Mouse (Mus musculus): ENCODE data around the gene Acp7.
"Not testable (repeated sequence)": the region's sequence is repeated elsewhere in the genome, so short reads cannot be mapped to it uniquely, and the experiment has no call there.

The Acp7 gene

DNA sequence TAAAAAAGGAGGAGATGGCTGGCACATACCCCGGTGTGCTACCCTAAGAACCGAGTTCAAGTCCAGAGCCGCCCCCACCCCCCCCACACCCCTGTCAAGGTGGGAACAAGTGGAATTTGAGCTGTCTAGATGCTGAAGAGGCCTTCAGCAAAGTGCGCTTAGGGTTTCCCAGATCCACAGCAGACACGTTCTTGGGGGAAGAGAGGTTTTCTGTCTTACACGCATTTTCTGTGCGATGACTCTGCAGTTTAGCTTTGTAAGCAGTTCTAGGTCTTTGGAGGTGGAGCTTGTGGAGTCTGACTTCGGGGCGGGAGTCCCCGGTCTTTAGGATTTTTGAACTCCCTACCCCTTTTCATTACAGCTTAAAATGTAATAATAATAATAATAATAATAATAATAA lies at the start of gene Acp7:
TSS of gene Acp7 (minus strand) at position 260 of the 400 bp plus-strand sequence.
- no peak for DNase-seq (ENCODE audit: low spot score)

DNA sequence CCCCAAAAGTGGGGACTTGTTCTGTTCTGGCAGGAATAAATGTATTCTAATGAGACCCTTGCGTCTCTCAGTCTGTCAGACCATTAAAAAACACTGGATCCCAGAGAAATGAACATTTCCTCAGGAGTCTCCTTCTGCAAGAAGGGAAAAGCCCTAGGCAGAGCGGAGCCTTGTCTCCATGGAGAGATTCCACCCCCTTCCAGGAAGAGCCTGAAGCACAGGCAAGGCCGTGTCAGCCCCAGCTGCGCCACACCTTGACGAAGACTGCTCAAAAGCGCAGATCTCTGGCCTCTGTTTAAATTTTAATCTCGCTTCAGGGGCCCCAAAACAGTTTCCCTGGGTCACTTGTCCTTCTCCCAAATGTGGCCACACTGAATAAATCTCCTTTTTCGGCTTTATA lies 46.5 kb upstream of the Acp7 start:
- DNase-seq (ENCODE audit: low spot score) = no peak

DNA sequence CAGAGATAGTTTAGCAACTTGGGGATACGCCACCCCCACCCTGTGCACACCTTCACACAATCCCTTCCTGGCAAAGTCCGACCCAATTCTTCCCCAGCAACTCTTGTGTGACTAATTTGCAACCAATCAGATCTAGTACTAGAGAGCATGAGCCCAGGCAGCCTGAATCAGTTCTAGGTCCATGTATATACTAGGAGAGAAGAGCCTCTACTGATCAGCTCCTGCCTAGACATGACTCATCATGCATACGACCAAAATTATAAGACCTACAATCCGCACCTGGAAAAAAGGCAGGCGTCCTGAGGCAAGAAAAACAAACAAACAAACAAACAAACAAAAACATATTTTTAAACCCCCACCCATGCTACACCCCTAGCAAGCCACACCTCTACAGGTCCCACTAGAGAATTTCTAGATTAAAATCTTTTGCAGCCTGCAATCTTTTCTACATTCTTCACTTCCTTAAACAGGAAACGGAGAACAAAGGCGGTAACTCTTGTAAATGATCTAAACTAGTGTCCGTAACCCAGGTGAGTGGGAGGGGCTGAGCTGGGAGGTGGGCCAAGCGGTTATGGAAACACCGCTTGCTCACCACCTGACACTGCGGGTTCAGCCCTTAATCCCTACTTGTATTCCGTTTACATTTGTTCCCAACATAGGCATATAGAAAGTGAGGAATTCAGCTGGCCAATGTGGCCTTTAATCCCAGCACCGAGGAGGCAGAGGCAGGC lies 45.8 kb upstream of the Acp7 start:
- no peak for DNase-seq (ENCODE audit: low spot score)

DNA sequence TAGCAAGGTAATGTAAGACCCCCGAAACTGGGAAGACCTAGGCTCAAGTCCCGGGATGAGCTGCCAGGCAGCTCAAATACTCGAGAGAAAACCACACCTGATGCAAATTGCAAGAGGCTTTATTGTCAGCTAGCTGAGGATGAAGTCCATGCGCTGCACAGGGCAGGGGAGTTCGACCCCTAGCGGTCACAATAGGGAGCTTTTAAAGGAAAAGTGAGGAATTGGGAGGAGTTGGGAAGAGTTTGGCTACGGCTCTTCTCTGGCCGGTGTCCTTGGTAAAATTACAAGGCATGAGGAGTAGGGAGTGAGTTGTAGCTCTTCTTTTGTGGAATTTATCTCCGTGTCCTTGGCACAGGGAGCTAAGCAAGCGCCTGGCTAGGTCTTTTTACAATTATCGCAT lies 44.6 kb upstream of the Acp7 start:
- DNase-seq (ENCODE audit: low spot score) = no peak

DNA sequence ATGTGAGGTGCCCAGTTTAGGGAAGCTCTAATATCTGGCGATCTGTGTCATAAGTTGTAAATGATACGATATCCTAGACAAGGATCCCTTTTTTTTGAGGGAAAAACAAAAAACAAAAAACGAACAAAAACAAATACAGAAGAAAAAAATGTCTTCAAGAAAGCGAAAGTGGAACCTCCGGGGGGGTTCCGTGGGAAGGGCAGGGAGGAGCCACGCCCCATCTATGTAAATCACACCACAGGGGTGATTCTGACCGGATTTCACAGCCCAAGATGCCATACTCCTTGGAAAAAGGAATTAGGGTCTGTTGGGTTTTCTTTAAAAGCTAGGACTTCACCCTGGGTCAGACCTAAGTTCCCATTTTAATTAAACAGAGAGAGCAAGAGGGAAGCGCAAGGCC lies 43.9 kb upstream of the Acp7 start:
- no peak for DNase-seq (ENCODE audit: low spot score)

DNA sequence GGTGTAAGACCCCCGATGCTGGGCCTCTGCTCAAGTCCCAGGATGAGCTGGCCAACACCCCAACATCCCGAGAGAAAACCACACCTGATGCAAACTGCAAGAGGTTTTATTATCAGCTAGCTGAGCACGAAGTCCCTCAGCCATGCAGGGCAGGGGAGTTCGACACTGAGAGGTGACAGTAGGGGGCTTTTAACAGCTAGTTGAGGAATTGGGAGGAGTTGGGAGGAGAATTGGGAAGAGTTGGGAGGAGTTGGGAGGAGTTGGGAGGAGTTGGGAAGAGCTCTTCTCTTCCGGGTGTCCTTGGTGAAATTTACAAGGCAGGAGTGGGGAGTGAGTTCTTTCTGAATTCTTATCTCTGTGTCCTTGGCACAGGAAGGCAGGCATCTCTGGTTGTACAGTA lies 41.7 kb upstream of the Acp7 start:
- not testable (repeated sequence) for DNase-seq (ENCODE audit: low spot score)

DNA sequence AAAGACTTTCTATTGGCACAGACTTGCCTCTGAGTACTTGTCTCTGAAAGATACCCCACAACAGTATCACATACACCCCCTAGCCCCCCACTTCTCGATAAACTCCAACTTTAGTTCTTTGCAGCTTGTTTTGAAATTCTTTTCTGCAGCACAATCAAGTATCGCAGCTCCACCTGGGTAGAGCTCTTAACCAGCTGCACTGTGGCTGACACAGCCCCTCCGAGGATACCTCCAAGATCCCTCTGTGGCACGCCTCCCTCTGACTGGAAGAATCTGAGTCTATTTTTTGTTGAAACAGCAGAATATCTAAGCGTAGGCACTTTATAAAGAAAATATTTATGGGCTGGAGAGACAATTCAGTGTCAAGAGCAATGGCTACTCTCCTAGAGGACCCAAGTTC lies 41.1 kb upstream of the Acp7 start:
- DNase-seq (ENCODE audit: low spot score) = no peak

DNA sequence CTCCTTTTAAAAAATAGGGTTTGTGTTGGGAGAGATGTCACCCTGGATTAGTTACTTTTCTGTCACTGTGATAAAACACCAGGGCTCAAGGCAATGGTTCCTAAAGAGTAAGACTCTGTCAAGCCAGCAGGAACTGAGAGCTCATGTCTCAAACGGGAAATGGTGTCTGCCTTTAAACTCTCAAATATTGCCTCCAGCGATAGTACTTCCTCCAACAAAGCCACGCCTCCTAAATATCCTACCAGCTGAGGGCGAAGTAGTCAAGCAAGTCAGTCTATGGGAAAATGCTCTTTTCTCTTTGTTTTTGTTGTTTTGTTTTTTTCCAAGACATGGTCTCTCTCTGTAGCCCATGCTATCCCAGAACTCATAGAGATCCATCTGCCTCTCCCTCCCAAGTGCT lies 40.0 kb upstream of the Acp7 start:
- DNase-seq (ENCODE audit: low spot score) = no peak

DNA sequence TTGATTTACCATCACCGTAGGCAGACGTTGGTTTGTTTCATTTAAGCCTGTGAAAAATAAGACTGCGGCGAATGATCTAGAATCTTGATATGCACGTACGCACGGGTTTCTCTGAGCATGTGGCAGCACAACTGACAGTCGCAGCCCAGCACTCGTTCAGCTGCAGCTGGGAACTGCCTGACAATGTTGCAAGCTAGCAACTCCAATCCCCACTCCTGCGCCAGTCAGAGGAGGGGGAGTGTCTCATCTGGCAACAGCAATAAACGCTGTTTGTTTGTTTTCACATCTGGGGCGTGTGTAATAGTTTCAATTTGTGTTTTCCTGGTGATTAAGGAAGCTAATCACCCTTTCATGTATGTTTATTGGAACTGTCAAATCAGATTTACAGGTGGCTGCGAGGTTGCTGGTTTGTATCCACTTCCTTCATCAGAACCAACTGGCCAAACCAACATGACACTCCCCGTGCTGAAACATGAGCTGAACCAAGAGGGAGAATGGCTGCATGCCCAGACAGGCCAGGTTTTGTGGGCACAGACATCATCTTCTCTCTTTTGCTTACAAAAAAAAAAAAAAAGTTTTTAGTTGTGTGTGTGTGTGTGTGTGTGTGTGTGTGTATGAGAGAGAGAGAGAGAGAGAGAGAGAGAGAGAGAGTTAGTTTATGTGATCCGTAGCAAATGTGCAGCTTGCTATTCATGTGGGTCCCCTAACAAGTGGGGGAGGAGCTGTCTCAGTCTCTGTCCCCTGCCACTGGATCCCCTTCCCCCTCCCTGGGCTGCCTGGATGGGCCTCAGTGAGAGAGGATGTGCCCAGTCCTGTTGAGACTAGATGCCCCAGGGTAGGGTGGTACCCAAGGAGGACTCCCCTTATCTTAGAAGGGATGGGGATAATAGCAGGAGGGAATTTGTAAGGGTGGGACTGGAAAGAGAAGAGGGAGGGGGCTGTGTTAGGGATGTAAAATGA lies 34.8 kb upstream of the Acp7 start:
- no peak for DNase-seq (ENCODE audit: low spot score)

DNA sequence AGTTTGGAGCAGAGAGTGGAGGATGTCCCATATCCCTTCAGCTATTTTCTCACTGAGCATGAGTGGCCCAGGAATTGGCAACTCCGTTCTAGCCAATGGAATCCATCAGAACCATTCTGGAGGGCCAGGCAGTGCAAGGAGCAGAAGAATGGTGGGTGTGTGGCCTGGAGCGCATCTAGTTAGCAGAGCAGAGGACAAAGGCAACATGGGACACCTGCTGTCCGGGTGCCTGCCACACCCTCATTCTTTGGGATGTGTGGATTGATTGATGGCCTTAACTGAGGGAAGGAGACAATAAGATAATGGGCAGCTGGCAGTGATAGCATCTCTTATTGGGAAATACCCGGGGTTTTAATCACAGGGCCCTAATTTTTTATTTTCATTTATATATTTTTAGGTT lies 25.3 kb upstream of the Acp7 start:
- no peak for DNase-seq (ENCODE audit: low spot score)

DNA sequence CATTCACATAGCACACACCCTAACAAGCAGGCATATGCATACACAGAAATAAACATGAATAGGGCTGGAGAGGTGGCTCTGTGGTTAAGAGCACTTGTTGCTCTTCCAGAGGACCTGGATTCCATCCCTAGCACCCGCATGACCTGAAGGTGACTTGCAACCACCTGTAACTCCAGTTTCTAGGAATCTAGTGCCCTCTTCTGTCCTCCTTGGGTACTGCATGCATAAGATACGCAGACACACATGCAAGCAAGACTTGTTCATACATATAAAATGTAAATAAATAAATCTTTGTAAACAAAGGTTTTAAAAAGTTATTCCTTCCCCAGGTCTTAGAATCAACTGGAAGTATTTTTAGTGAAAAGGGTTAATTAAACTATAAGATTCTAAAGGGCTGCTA lies 20.0 kb upstream of the Acp7 start:
- no peak for DNase-seq (ENCODE audit: low spot score)

DNA sequence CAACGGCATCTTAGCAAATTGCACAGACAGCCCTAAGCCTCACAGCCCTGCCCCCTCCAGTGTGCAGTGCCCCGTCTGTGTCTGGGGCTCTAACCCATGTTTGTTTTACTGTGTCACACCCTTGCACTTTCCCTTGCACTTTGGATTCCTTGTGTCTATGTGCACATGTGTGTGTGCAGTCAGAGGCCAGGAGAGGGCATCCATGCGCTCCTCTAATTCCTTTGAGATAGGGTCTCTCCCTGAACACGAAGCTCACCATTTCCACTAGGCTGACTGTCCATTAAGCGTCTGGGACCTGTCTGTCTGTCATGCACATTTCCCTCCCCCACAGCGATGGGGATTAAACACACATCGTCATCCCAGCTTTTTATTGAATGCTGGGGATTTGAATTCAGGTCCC lies 15.9 kb upstream of the Acp7 start:
- DNase-seq (ENCODE audit: low spot score) = no peak

DNA sequence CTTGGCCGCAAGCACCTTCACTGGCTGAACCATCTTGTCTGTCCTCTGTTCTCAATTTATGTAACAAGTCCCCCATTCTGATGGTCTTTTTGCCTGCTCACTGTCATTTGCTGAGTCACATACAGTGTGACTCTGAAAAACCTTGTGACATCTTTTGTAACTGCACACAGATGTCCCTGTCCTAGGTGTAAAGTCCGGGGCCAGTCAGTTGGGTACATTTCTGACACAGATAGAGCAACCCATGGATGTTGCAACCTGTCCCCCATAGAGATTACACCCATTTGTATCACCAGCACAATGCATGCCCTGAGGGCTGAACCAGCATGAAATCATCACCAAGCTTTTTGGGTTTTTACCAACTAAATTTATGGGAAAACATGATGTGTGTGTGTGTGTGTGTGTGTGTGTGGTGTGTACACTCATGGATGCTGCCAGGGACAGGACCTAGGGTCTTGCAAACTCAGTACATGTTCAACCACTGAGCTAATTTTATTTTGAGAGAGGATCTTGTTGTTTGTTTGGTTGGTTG lies 14.9 kb upstream of the Acp7 start:
- no peak for DNase-seq (ENCODE audit: low spot score)

DNA sequence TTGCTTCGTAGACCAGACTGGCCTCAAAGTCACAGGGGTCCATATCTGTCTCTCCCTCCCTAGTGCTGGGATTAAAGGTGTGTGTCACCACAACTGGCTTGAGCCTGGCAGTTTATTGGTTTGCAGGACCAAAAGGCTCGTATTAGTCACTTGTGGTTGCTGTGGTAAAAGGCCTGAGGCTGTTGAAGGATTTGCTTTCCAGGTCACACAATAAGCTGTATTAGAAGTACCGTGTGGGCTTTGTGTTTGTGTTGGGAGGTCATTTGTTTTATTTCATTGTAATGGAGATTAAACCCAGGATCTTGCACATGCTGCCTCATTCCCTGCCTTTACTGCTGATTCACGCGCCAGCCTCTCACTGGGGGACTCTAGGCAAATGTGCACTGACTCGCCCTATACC lies 14.2 kb upstream of the Acp7 start:
- DNase-seq (ENCODE audit: low spot score) = no peak

DNA sequence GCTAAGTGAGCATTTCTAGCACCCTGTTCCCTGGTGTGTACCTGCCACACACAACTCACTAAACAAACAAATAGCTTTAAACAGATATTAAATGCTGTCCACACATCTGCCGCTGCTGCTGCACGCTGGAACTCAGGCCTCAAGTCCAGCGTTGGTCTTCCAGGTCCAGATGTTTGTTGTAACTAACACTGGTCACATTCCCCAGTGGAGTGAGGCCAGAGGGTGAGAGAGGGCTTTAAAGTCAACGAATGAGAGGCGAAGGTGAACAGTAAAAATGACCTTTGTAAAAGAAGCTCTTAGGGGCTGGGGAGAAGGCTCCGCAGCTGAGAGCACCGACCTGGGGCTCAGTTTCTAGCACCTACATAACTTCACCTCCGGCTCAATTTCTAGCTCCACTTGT lies 10.4 kb upstream of the Acp7 start:
- no peak for DNase-seq (ENCODE audit: low spot score)

DNA sequence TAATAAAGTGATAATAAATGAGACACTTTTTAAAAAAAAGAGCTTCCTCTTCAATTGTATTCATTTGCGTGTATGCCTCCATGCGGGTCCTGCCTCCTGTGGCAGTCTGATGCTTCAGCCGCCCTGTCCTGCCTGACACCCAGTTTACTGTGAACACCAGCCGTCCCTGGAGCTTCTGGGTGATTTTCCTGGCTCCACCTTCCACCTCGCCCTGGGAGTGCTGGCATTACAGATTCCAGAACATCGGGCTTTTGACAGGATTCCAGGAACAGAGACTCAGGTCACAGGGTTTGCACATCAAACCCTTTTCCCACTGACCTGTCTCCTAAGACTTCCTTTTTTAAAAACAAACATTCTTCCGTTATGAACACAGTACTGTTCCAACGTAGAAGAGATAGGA lies 6.4 kb upstream of the Acp7 start:
- DNase-seq (ENCODE audit: low spot score) = no peak

DNA sequence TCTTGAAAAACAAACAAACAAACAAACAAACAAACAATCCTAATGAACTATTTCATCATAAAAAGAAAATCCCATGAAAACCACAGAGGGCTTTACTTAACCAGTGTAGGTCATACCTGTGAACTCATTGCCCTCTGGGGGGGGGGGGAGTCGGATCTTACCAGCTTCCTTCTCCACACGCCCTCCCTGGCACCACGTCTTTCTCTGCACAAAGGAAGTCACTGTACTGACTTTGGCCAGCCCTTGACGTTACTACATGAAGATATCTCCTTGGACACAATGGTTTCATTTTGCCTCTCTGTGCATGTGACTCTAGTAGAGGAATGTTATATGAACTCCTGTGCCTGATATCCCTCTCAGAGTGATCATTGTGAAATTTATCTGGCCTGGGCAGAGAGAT lies 3.0 kb upstream of the Acp7 start:
- no peak for DNase-seq (ENCODE audit: low spot score)

DNA sequence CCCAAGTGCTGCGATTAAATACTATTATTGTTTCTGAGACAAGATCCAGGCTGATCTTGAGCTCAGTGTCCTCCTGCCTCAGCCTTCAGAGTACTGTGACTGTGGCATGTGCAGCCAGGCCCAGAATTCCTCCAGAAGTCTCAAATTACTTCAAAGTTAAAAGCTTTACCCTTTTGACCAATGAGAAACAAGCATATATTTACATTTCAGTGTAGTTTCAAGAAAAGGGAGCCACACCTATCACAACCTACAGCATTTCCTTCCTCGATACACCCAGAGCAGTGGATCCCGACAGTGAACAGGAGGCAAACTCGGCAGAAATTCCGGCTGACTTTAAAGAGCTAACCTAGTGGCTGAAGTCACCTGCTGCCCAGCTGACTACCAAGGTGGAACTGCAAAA lies 6.3 kb downstream of the Acp7 start:
- no peak for DNase-seq (ENCODE audit: low spot score)

DNA sequence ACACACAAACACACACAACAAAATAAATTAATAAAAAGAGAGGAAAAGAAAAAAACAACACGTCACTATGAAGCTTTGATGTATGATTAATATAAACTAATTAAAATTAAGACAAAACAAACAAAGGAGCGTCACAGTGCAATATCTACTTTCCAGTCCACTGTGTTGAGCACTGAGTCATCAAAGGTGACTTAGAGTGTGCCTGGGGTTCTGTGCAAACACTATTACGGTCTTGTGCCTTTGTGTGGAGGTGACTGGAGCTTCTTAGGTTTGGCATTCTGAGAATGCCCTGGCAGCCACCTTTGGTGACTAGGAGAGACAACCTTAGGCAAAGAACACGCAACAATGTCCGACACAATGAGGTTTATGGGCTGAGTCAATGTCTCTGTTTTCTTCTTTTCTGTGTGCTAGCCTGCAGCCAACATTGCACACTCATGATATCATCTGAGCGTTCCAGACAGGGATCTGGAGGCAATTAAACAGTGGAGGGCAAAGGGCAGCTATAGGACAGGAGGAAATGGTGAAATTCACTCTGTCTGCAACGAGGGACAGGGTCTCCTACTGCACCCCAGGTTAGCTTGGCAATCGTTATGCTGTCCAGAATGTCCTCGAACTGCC lies 11.9 kb downstream of the Acp7 start:
- no peak for DNase-seq (ENCODE audit: low spot score)

DNA sequence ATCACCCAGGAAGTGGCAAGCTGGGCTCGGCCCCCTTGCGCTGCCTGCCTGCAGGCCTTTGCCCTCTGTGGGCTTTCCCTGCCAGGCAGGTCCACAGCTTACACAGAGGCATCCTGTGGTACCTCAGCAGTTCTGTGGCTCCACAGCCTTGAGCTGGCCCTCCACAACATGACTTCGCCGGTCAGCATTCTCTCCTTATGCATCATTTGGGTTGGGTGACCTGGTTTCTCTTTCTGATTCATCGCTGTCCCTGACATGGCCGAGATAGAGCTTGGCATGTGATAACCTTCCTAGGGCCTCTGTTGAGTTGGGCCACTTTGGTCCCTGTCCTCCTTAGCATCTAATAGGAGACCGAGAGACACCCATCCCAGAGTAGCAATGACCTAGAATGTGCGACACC lies 25.2 kb downstream of the Acp7 start:
- no peak for DNase-seq (ENCODE audit: low spot score)

DNA sequence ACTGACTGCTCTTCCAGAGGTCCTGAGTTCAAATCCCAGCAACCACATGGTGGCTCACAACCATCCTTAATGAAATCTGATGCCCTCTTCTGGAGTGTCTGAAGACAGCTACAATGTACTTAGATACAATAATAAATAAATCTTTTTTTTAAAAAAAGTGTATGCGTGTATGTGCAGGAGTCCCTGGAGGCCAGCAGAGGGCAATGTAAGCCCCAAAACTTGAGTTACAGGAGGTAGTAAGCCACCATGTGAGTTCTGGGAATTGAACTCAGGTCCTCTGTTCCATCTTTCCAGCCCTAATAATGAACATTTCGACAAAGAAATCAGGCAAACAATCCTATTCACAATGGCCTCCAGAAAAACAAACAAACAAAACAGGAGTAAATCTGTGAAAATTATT lies 27.3 kb downstream of the Acp7 start:
- not testable (repeated sequence) for DNase-seq (ENCODE audit: low spot score)

DNA sequence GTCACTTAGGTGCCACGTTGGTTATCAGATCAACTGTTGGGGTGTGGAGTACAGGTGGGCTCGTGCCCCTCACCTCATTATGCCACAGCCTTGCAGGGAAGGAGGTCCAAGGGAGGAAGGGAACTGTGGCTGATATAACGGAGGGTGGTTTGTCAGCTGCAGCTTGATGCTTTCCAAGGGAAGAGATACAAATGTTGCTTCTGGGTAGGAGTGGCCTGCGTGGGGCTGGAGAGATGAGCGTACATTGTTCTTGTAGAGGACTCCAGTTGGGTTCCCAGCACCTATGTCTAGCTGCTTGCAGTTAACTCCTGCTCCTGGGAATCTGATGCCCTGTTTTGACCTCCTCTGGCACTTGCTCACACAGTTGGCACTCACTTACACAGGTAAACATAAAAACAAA lies 28.0 kb downstream of the Acp7 start:
- no peak for DNase-seq (ENCODE audit: low spot score)

DNA sequence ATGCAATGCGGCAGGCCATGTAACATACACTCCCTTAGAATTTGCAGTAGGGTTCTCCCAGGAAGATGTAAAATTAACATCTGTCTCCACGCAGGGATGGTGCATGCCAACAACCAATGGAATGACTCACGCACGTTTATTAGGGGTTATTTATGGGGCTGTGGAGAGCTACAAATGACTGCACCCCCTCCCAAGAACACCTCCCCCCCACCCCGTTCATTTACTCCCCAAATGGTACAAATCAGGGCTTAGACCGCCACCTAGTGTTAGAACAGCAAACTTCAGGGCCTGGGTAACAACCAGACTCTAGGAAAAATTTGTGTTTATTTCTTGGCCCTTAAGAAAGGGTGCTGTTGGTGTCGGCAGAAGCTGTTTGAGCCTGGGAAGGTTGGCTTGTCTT lies 29.5 kb downstream of the Acp7 start:
- DNase-seq (ENCODE audit: low spot score) = no peak

Data from spleen, adult 12 weeks (tissue).